Mouse (Mus musculus) kidney, embryonic 14.5 days (tissue): ENCODE measurements around the gene Gstp3. TPM values are rescaled to one million over a fixed set of nuclear protein-coding genes. Genes with fewer than 3 reads are reported as not detected.

Experiments used
- ATAC-seq: fragments of 200-750 bp; cut with Nextera tagmentation; 2 replicates; pipeline ENCODE4 v1.8.0; 2017; ENCODE audit warnings: moderate number of reproducible peaks, mild to moderate bottlenecking, moderate TSS enrichment, moderate library complexity; ENCODE audit not compliant: low FRiP score, low TSS enrichment
- H3K27ac ChIP-seq: fragments of 300-500 bp; sonication (generic); 2 replicates; pipeline ENCODE4 v1.5.1; 2014; ENCODE audit warnings: low read depth, mild to moderate bottlenecking, low read length, moderate library complexity, mixed read lengths
- H3K27me3 ChIP-seq: fragments of 300-500 bp; sonication (generic); 2 replicates; pipeline ENCODE4 v1.6.1; 2014; ENCODE audit warnings: mild to moderate bottlenecking, low read length; ENCODE audit not compliant: control insufficient read depth, insufficient read depth
- H3K36me3 ChIP-seq: fragments of 300-500 bp; sonication (generic); 2 replicates; pipeline ENCODE4 v1.6.1; 2014; ENCODE audit warnings: low read length, mixed read lengths; ENCODE audit not compliant: control insufficient read depth, insufficient read depth
- H3K4me1 ChIP-seq: fragments of 300-500 bp; sonication (generic); 2 replicates; pipeline ENCODE4 v1.6.1; 2014; ENCODE audit warnings: low read length, mixed read lengths; ENCODE audit not compliant: control insufficient read depth, insufficient read depth
- H3K4me2 ChIP-seq: fragments of 300-500 bp; sonication (generic); replicated peaks from 2 replicates; pipeline ENCODE4 v1.6.1; 2014; ENCODE audit warnings: low read depth, mild to moderate bottlenecking, low read length
- H3K4me3 ChIP-seq: fragments of 300-500 bp; sonication (generic); 2 replicates; pipeline ENCODE4 v1.5.1; 2014; ENCODE audit warnings: mild to moderate bottlenecking, low read length
- H3K9ac ChIP-seq: fragments of 300-500 bp; sonication (generic); 2 replicates; pipeline ENCODE4 v1.6.1; 2014; ENCODE audit warnings: low read depth, mild to moderate bottlenecking, low read length, moderate library complexity
- H3K9me3 ChIP-seq: fragments of 300-500 bp; sonication (generic); 2 replicates; pipeline ENCODE4 v1.6.1; 2016; ENCODE audit warnings: low read length; ENCODE audit not compliant: control insufficient read depth
- WGBS: fragments of 180-500 bp; shearing (Covaris S2); extraction: QIAGEN DNeasy Blood & Tissue Kit; methylation state at CpG from one replicate; pipeline ENCODE4 v1.1.7; 2014; 5-methylcytosine and 5-hydroxymethylcytosine counted together
- polyA plus RNA-seq: library from polyadenylated mRNA; unstranded; fragments of >200 nt; fragmentation: Nextera tagmentation; extraction: Ambion mirVana; gene quantifications from 2 replicates; pipeline ENCODE4 v1.2.1, GENCODE M21; 2014

Gstp3 gene
- polyA plus RNA-seq, 1 experiment from 2014 or later: 0.34 TPM

GRCm38 (mm10) chr19:4094348-4094747 lies 35.0 kb upstream of the Gstp3 start:
- Histone ChIP-seq H3K27me3 (no peaks in the 10 kb centered on the region), H3K4me1 (peaks cover 15% of the 10 kb centered on the region; the same call in 1 of the 2 replicates), H3K4me2 (no peak overlapping the region), H3K9ac (no peak overlapping the region), H3K4me3 (no peak overlapping the region), H3K9me3 (no peaks in the 10 kb centered on the region), H3K27ac (no peak overlapping the region), H3K36me3 (no peaks in the 10 kb centered on the region)
- WGBS: 73% methylated on average over 3 of the region's 3 CpGs
- no peak for ATAC-seq

DNA sequence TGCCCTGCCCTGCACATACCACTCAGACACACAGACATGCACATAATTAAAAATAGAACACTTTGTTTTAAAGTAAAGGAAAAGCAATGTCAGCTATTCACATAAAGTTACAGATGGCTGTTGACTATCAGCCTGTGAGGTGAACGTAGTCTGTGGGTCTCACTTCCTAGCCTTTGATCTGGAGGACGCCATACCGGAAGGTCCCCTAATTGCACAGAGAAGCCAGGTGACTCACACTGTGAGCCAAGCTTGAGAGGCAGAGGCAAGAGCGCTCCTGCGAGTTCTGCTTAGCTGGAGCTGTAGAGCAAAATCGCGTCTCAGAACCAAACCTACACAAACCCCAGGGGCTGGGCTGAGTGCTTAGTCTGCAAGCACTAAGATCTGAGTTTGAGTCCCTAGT lies 34.4 kb upstream of the Gstp3 start:
- H3K27ac ChIP-seq: no peak overlapping the region
- H3K36me3 ChIP-seq: no peaks in the 10 kb centered on the region
- no peak overlapping the region for H3K4me3 ChIP-seq
- WGBS: 45% methylated on average over 7 of the region's 7 CpGs
- peaks cover 12% of the 10 kb centered on the region; the same call in 1 of the 2 replicates for H3K4me1 ChIP-seq
- ATAC-seq: no peak
- H3K9ac ChIP-seq: no peak overlapping the region
- no peak overlapping the region for H3K4me2 ChIP-seq
- no peaks in the 10 kb centered on the region for H3K27me3 ChIP-seq
- no peaks in the 10 kb centered on the region for H3K9me3 ChIP-seq

DNA sequence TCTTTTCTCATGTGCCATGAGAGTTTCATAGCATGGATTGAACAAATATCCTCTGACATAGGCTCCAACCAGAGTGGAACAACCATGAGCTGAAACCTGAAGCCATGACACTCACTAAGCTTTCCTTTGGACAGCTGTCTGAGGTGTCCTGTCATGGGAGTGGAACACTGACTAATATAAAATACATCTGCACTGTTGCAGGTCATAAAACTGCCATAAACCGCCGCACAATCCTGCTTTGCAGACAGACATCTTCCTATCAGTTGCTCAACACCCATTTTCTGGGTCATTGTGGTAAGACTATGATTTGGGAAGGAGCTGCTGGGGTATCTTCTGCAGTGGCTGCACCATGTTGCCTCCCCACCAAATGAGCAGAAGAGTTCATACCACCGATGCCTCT lies 33.4 kb upstream of the Gstp3 start:
- no peak overlapping the region for H3K4me2 ChIP-seq
- H3K9me3 ChIP-seq: no peaks in the 10 kb centered on the region
- H3K27me3 ChIP-seq: no peaks in the 10 kb centered on the region
- peaks cover 2% of the 10 kb centered on the region; the same call in 1 of the 2 replicates for H3K4me1 ChIP-seq
- no peak overlapping the region for H3K4me3 ChIP-seq
- H3K36me3 ChIP-seq: no peaks in the 10 kb centered on the region
- no peak overlapping the region for H3K27ac ChIP-seq
- 50% methylated on average over 3 of the region's 3 CpGs for WGBS
- no peak overlapping the region for H3K9ac ChIP-seq
- ATAC-seq: no peak

- Histone ChIP-seq H3K4me3 (no peak overlapping the region), H3K36me3 (no peaks in the 10 kb centered on the region), H3K27ac (no peak overlapping the region), H3K4me2 (no peak overlapping the region), H3K9ac (no peak overlapping the region), H3K27me3 (no peaks in the 10 kb centered on the region), H3K4me1 (no peaks in the 10 kb centered on the region), H3K9me3 (no peaks in the 10 kb centered on the region)
- no peak for ATAC-seq
- WGBS: 62% methylated on average over 2 of the region's 2 CpGs
Measured at GRCm38 (mm10) chr19:4091383-4091782, 32.0 kb upstream of the Gstp3 start.

GRCm38 (mm10) chr19:4090446-4090845 lies 31.1 kb upstream of the Gstp3 start:
- Histone ChIP-seq H3K4me2 (no peak overlapping the region), H3K4me3 (no peak overlapping the region), H3K27ac (no peak overlapping the region), H3K36me3 (no peaks in the 10 kb centered on the region), H3K9ac (no peak overlapping the region), H3K27me3 (no peaks in the 10 kb centered on the region), H3K9me3 (no peaks in the 10 kb centered on the region), H3K4me1 (no peaks in the 10 kb centered on the region)
- WGBS: 93% methylated on average over 3 of the region's 3 CpGs
- no peak for ATAC-seq

- Histone ChIP-seq H3K27ac (no peak overlapping the region), H3K9me3 (no peaks in the 10 kb centered on the region), H3K4me3 (no peak overlapping the region), H3K4me1 (no peaks in the 10 kb centered on the region), H3K4me2 (no peak overlapping the region), H3K36me3 (no peaks in the 10 kb centered on the region), H3K9ac (no peak overlapping the region), H3K27me3 (no peaks in the 10 kb centered on the region)
- WGBS: 77% methylated on average over 6 of the region's 6 CpGs
- no peak for ATAC-seq
Measured at GRCm38 (mm10) chr19:4089128-4089527, 29.8 kb upstream of the Gstp3 start.

GRCm38 (mm10) chr19:4088146-4088545 lies 28.8 kb upstream of the Gstp3 start:
- ATAC-seq: no peak
- H3K36me3 ChIP-seq: no peaks in the 10 kb centered on the region
- H3K9me3 ChIP-seq: no peaks in the 10 kb centered on the region
- H3K9ac ChIP-seq: no peak overlapping the region
- H3K4me1 ChIP-seq: no peaks in the 10 kb centered on the region
- H3K27ac ChIP-seq: no peak overlapping the region
- H3K4me3 ChIP-seq: no peak overlapping the region
- H3K27me3 ChIP-seq: no peaks in the 10 kb centered on the region
- H3K4me2 ChIP-seq: no peak overlapping the region
- WGBS: 37% methylated on average over 5 of the region's 5 CpGs

DNA sequence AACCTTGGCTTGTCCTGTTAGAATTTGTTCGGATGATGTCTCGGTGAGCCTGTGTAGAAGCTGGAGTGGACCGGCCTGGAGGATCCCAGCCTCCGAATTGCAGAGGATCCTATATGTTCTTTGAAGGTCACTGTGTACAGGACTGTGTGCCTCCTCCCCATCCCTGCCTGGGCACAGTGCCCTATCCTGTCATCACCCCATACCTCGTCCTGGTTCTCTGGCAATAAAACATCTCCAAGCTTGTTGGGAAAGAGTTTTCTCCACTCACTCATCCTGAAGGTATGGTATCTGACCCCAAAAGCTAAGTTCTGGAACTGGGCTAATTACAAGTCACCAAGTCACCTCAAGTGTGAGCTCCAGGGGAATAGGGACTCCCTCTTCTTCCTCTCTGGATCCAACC lies 27.7 kb upstream of the Gstp3 start:
- no peaks in the 10 kb centered on the region for H3K9me3 ChIP-seq
- WGBS: 86% methylated on average over 5 of the region's 5 CpGs
- no peak overlapping the region for H3K9ac ChIP-seq
- no peaks in the 10 kb centered on the region for H3K27me3 ChIP-seq
- H3K4me3 ChIP-seq: no peak overlapping the region
- H3K36me3 ChIP-seq: no peaks in the 10 kb centered on the region
- ATAC-seq: no peak
- H3K4me1 ChIP-seq: no peaks in the 10 kb centered on the region
- no peak overlapping the region for H3K27ac ChIP-seq
- H3K4me2 ChIP-seq: no peak overlapping the region

GRCm38 (mm10) chr19:4086156-4086555 lies 26.8 kb upstream of the Gstp3 start:
- WGBS: 93% methylated on average over 15 of the region's 15 CpGs
- Histone ChIP-seq H3K4me3 (no peak overlapping the region), H3K4me1 (no peaks in the 10 kb centered on the region), H3K27ac (no peak overlapping the region), H3K27me3 (no peaks in the 10 kb centered on the region), H3K36me3 (no peaks in the 10 kb centered on the region), H3K9ac (no peak overlapping the region), H3K9me3 (no peaks in the 10 kb centered on the region), H3K4me2 (no peak overlapping the region)
- ATAC-seq: no peak

DNA sequence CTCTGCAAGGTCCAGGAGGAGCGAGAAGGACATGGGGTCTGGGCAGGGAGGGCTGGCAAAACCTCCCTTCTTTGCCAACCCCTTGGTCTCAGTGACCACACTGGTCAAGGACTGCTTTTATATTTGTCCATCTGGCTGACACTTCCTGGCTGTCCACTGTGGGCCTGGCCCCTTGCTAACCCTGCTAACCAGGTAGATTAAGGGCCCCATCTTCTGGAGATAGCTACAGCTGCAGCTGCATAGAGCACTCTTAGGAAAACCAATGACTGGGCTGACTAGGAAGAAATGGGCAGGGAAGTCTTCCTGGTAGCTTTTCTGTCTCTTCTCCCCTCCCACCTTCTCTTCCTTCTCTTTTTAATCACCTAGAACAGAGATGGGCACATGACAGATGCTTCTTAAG lies 25.6 kb upstream of the Gstp3 start:
- Histone ChIP-seq H3K27ac (no peak overlapping the region), H3K9ac (no peak overlapping the region), H3K36me3 (no peaks in the 10 kb centered on the region), H3K4me3 (no peak overlapping the region), H3K27me3 (no peaks in the 10 kb centered on the region), H3K4me1 (no peaks in the 10 kb centered on the region), H3K9me3 (no peaks in the 10 kb centered on the region), H3K4me2 (no peak overlapping the region)
- ATAC-seq: no peak
- 70% methylated on average over 1 of the region's 1 CpGs for WGBS
